Mouse (Mus musculus): ENCODE data around the gene Ung.

DNA sequence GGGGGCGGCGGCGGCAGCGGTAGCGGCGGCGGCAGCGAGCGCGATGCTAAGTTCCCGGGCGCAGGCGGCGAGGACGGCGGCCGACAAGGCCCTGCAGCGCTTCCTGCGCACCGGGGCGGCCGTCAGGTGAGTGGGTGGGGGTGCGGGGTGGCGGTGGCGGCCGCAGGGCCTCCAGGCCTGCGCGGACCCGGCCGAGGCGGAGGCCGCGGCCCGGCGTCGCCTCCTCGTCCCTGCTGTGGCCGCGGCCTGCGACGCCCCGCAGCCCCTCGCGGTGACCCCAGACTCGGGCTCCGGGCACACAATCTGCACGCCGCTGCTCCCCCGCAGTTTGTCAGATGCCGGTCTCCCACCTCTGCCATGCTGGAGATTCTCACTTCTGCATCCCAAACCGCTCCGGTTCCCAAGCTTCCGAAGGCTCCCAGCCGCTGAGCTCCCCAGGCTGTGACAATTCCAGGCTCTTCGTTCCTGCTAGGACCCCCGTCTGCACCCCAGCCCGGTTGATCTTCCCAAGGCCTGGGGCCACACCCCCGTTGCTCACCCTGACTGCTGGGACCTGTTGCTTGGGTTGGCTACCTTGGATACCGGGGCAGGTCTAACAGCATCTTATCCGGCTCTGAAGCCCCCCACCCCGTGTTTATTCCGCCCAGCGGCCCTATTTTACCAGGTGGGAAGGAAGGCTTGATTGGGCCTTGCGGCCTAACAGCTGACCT lies 29.6 kb upstream of the Ung start:
- TF ChIP-seq CTCF (IDR thresholded peaks at IDR 0.05; ENCODE audit: low read depth) (no peak), EP300 (IDR thresholded peaks at IDR 0.05; ENCODE audit: low read depth) (no peak)
